Mouse (Mus musculus) B cell, adult 2 months (primary cell): ENCODE measurements around the gene Btg1-ps1.
"Not testable (repeated sequence)": the region's sequence is repeated elsewhere in the genome, so short reads cannot be mapped to it uniquely, and the experiment has no call there.

Source experiments
- DNase-seq, 2 experiments: peaks; one replicate each; pipeline ENCODE4 v3.0.0; 2022

The Btg1-ps1 gene

DNA sequence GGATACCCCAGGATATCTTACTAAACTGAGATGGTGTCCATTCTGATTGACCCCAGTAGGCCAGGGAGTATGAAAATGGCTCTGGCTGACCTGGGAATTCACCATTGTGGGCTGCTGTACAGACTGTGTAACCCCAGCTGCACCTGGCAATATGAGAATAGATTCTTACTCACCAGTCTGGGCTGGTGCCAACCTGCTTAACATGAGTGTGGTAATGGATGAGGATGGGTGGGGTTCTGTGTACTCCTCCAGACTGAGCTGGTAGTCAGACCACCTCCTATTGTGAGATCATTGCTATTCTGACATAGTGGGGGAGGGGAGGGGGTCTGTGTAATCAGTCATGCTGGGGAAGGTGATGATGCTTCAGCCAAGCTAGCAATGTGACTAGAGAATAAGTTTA, at the start of gene Btg1-ps1:
Gene Btg1-ps1, minus strand, starts transcription at position 219 of the 400 bp plus-strand sequence.
- DNase-seq, result not testable (repeated sequence)

DNA sequence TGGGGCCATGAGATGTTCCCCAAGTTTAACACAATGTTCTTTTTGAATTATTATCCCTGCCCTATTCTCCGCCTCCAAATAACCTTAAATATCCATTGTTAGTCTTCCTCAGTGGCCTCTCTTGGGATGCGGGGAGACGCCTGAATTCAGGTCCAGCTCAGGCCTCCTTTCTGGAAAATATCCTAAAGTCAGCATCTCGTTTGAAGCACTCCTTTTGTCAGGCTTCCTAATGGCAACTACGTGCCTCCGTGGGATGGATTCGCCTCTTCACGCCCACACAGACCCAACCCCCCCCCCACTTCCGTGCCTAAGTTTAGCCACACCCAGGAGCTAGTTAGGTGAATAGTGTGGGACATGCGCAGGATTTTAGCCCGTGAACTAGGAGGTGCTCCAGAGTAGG, 47.6 kb upstream of the Btg1-ps1 start, which contains the start of gene Rhox10:
Gene Rhox10, plus strand, starts transcription at position 301 of the 400 bp plus-strand sequence.
- no peak for DNase-seq

DNA sequence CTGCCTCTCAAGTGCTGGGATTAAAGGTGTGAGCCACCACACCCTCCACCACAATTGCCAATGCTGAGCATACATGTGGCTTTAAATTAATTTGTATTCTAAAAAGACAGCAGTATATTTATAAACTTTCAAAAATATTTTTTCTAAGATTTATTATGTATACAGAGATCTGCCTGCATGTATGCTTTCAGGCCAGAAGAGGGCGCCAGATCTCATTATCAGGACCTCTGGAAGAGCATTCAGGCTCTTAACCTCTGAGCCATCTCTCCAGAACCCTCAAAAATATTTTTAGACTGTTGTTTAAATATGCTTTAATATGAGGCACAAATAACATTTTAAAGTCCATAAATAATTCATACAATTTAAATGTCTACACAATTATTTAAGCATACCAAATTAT, 42.9 kb upstream of the Btg1-ps1 start:
- DNase-seq, result peak; percentile 15 to 16

DNA sequence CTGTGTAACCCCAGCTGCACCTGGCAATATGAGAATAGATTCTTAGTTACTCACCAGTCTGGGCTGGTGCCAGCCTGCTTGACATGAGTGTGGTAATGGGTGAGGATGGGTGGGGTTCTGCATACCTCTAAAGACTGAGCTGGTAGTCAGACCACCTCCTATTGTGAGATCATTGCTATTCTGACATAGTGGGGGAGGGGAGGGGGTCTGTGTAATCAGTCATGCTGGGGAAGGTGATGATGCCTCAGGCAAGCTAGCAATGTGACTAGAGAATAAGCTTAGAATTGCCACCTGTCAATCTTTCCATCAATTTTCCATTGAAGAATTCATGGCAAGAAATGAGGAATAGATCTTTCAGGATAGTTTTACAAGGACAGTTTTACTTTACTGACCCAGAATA, 24.4 kb upstream of the Btg1-ps1 start, which contains the start of gene Btg1-ps2:
Gene Btg1-ps2, minus strand, starts transcription at position 101 of the 400 bp plus-strand sequence.
- DNase-seq, result not testable (repeated sequence)

DNA sequence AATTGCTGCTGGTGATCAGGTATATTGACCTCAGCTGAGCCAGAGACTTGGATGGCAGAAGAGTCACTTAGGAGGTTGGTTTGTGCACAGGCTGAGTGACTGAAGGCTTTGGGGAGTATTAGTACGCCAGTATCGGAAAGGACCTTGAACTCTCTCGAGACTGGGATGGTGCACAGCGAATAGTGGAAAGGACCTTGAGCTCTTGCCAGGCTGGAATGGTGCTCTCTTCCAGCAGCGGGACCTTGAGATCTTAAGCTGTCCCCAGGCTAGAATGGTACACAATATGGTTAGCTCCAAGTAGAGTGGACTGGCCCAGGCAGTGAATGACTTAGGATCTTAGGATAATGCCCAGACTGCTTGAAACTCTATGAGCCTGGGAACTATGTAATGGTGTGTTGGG, 21.1 kb upstream of the Btg1-ps1 start:
- DNase-seq, result no peak

DNA sequence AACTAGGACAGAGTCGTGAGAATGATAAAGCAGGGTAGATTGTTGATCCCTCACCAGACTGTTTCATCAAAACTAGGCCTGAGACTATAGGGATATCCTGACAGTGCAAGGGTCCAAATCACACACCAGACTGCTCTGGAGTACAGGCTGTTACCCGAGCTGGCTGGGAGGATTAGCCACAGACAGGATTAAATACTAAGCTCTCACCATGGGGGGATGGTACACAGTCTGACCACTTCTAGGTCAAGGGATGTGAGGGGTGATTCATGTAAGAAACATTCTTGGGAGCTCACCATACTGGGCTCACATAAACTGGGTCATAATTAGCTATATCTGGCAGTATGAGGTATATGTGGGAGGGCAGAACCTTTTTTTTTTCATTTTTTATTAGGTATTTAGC, 15.2 kb upstream of the Btg1-ps1 start:
- no peak for DNase-seq

DNA sequence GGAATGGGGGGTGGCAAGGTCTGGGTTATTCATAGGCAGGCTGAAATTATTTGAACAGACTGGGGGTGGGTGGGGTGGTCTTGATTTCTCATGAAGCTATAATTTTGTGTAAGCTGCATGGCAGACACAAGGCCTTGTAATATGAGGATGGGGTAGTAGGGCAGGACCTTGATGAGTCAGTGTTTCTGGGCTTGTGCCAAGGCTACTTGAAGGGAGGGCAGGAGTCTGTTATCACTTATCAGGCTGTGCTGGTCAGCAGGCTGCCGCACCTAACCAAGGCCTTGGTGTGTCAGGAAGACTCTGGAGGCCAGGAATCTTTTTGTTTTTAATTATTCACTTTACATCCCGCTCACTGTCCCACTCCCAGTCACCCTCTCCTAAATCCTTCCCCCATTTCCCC, 9.9 kb downstream of the Btg1-ps1 start:
- DNase-seq, result no peak
